Mouse (Mus musculus): ENCODE data around the gene Esrp2. TPM values are rescaled to one million over a fixed set of nuclear protein-coding genes. Genes with fewer than 3 reads are reported as not detected.

Esrp2 gene
- under 1 TPM; 0.14 to 0.19 TPM for polyA plus RNA-seq (2012; fragmentation: generic; extraction: Trizol)

GRCm38 (mm10) chr8:106136156-106137130 is at the start of gene Esrp2:
Gene Esrp2 (minus strand): TSS chr8:106136974.

GRCm38 (mm10) chr8:106168356-106169016 is 31.7 kb upstream of the Esrp2 start, which contains the start of gene Slc7a6:
Gene Slc7a6 (plus strand): TSS chr8:106168857.

GRCm38 (mm10) chr8:106149801-106150652 is 13.3 kb upstream of the Esrp2 start, which contains the start of gene Pla2g15:
Gene Pla2g15 (plus strand): TSS chr8:106150399.

Other genes starting within 250 kb of the Esrp2 start
- gene Nrn1l, start 243.4 kb downstream of the Esrp2 start, polyA plus RNA-seq (2012; fragmentation: generic; extraction: Trizol): 1 to 10 TPM in 1 of 2 experiments, under 1 TPM in 1; 0.33 to 1.8 TPM
- gene Pskh1, start 236.5 kb downstream of the Esrp2 start, polyA plus RNA-seq (2012; fragmentation: generic; extraction: Trizol): 10 to 100 TPM in 1 of 2 experiments, 1 to 10 TPM in 1; 6.3 to 24.8 TPM
- 1 to 10 TPM in 1 of 2 experiments, under 1 TPM in 1; 0.04 to 1.2 TPM for gene Ctrl, start 203.1 kb downstream of the Esrp2 start, polyA plus RNA-seq (2012; fragmentation: generic; extraction: Trizol)
- 100 to 1,000 TPM in 1 of 2 experiments, 10 to 100 TPM in 1; 93.2 to 114 TPM for gene Psmb10, start 198.5 kb downstream of the Esrp2 start, polyA plus RNA-seq (2012; fragmentation: generic; extraction: Trizol)
- 1 to 10 TPM in 1 of 2 experiments, under 1 TPM in 1; 0.43 to 4.4 TPM for gene Lcat, start 193.6 kb downstream of the Esrp2 start, polyA plus RNA-seq (2012; fragmentation: generic; extraction: Trizol)
- gene Slc12a4, start 170.9 kb downstream of the Esrp2 start, polyA plus RNA-seq (2012; fragmentation: generic; extraction: Trizol): 10 to 100 TPM; 18.7 to 66.1 TPM
- not detected for gene Dpep3, start 157.5 kb downstream of the Esrp2 start, polyA plus RNA-seq (2012; fragmentation: generic; extraction: Trizol)
- 10 to 100 TPM in 1 of 2 experiments, 1 to 10 TPM in 1; 7.9 to 13.1 TPM for gene Dus2, start 145.6 kb downstream of the Esrp2 start, polyA plus RNA-seq (2012; fragmentation: generic; extraction: Trizol)
- gene Dpep2nb, start 131.0 kb downstream of the Esrp2 start, polyA plus RNA-seq (2012; fragmentation: generic; extraction: Trizol): under 1 TPM; 0.05 to 0.28 TPM
- gene Ddx28, start 125.1 kb downstream of the Esrp2 start, polyA plus RNA-seq (2012; fragmentation: generic; extraction: Trizol): 10 to 100 TPM; 10.6 to 13.9 TPM
- 1 to 10 TPM in 1 of 2 experiments, under 1 TPM in 1; 0.91 to 9.6 TPM for gene Nfatc3, start 78.1 kb downstream of the Esrp2 start, polyA plus RNA-seq (2012; fragmentation: generic; extraction: Trizol)
- gene Pla2g15, start 13.4 kb upstream of the Esrp2 start, polyA plus RNA-seq (2012; fragmentation: generic; extraction: Trizol): 10 to 100 TPM in 1 of 2 experiments, 1 to 10 TPM in 1; 8.0 to 20.9 TPM
- 10 to 100 TPM in 1 of 2 experiments, 1 to 10 TPM in 1; 3.5 to 10.8 TPM for gene Slc7a6, start 31.9 kb upstream of the Esrp2 start, polyA plus RNA-seq (2012; fragmentation: generic; extraction: Trizol)
- 10 to 100 TPM in 1 of 2 experiments, 1 to 10 TPM in 1; 7.1 to 30.0 TPM for gene Slc7a6os, start 74.0 kb upstream of the Esrp2 start, polyA plus RNA-seq (2012; fragmentation: generic; extraction: Trizol)
- gene Prmt7, start 74.0 kb upstream of the Esrp2 start, polyA plus RNA-seq (2012; fragmentation: generic; extraction: Trizol): 10 to 100 TPM; 22.0 to 39.1 TPM
- gene Smpd3, start 201.0 kb upstream of the Esrp2 start, polyA plus RNA-seq (2012; fragmentation: generic; extraction: Trizol): under 1 TPM; 0.26 to 0.87 TPM